Mouse (Mus musculus): Measurements from ENCODE around the gene Prop1. TPM values are rescaled to one million over a fixed set of nuclear protein-coding genes. Genes with fewer than 3 reads are reported as not detected.

Gene Prop1
- total and polyA plus RNA-seq, 3 experiments, result not detected

DNA sequence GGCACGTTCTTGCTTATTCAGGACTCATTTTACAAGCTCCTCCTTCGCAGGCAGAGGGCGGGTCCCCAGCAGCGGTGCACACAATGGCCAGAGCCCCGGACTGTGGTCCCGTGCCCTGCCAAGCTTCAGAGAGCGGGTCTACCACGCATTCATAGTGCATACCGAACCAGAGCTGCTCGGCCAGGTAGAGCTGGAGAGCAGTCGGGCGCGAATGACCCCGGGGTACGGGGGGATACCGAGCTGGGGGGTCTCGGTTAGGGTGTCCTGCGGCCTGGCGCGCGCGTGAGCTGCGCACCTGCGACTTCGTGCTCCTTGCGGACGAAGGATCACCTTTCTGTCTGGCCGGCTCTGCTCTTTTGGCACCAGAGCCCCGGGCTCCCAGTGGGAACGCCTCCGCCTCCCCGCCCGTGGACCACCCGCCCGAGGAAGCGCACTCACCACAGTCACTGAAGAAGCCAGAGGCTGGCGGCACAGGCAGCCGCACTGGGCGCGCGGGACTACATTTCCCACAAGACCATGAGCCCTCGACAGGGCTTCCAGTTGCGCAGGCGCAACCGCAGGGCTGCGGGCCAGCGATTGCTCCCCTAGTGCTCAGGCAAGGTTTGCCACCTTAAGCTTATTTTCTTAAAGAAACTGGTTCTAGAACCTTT is 37.8 kb downstream of the Prop1 start, which contains the start of gene Zfp2:
Gene Zfp2, minus strand, starts transcription at position 495 of the 650 bp plus-strand sequence.
- Histone ChIP-seq H3K4me3 (replicated peaks in 1 of 3; ENCODE audit: low read depth in 2 of 3, low read length in 2 of 3, poor library complexity in 1 of 3) (no peak within 1 kb of the TSS), H3K27ac (ENCODE audit: insufficient read depth, low read depth) (no peak within 1 kb of the TSS), H3K27me3 (replicated peaks) (peaks cover 68% of the 10 kb centered on the region), H3K9me3 (replicated peaks; ENCODE audit: low read length) (peaks cover 25% of the 10 kb centered on the region), H3K4me1 (ENCODE audit: control insufficient read depth in 1 of 2, insufficient read depth in 2 of 2) (no peaks in the 10 kb centered on the region), H3K79me2 (replicated peaks; ENCODE audit: control insufficient read depth, extremely low read depth, insufficient read depth, poor library complexity, severe bottlenecking) (no peaks in the 10 kb centered on the region), H3K9ac (ENCODE audit: insufficient read depth, low read depth) (no peak within 1 kb of the TSS), H3K4me2 (ENCODE audit: insufficient read depth, low read depth, poor library complexity, severe bottlenecking) (no peak within 1 kb of the TSS), H3K36me3 (replicated peaks in 1 of 2; ENCODE audit: control insufficient read depth in 1 of 2, insufficient read depth in 1 of 2, low read length in 1 of 2) (no peaks in the 10 kb centered on the region)
- in situ Hi-C loops (cut with MboI; ENCODE audit: low pct_ligation_motif_present, low pct_unique_long_range_greater_than_20kb, low sequenced_read_pairs) (no loop called here), dilution Hi-C loops (cut with MboI; ENCODE audit: extremely low pct_ligation_motif_present, extremely low pct_unique_long_range_greater_than_20kb, low sequenced_read_pairs) (no loop called here)
- TF ChIP-seq EP300 (IDR thresholded peaks at IDR 0.05; ENCODE audit: low read length), result no peak
- no peak for TF ChIP-seq KAT2A (IDR thresholded peaks at IDR 0.05; ENCODE audit: insufficient replicate concordance, low read length)
- no peak for TF ChIP-seq JUN (IDR thresholded peaks at IDR 0.05; ENCODE audit: insufficient read depth, low read depth, low read length)
- TF ChIP-seq TBP (conservative IDR thresholded peaks at IDR 0.05; ENCODE audit: low read depth, low read length), result no peak
- no peak for TF ChIP-seq CHD2 (IDR thresholded peaks at IDR 0.05; ENCODE audit: low read length)
- TF ChIP-seq BHLHE40 (IDR thresholded peaks at IDR 0.05; ENCODE audit: low read depth, low read length), result no peak
- no peak for TF ChIP-seq ZMIZ1 (IDR thresholded peaks at IDR 0.05; ENCODE audit: low read depth, low read length)
- TF ChIP-seq PAX5 (IDR thresholded peaks at IDR 0.05; ENCODE audit: low read length), result no peak
- no peak for TF ChIP-seq POLR2A (IDR thresholded peaks at IDR 0.05; ENCODE audit: low read depth, low read length)
- no peak for TF ChIP-seq MAX (IDR thresholded peaks at IDR 0.05; ENCODE audit: low read length)
- TF ChIP-seq CHD1 (IDR thresholded peaks at IDR 0.05; ENCODE audit: low read depth, low read length), result no peak
- TF ChIP-seq NELFE (IDR thresholded peaks at IDR 0.05; ENCODE audit: low read depth, low read length), result no peak
- TF ChIP-seq MAFK (IDR thresholded peaks at IDR 0.05; ENCODE audit: insufficient replicate concordance, low read length), result no peak
- no peak for TF ChIP-seq CTCF (conservative IDR thresholded peaks at IDR 0.05 in 1 of 2, IDR thresholded peaks at IDR 0.05 in 1 of 2; ENCODE audit: low read depth in 2 of 2, low read length in 2 of 2)
- TF ChIP-seq UBTF (IDR thresholded peaks at IDR 0.05; ENCODE audit: low read depth, low read length), result no peak
- TF ChIP-seq MEF2A (IDR thresholded peaks at IDR 0.05; ENCODE audit: borderline replicate concordance, low read depth, low read length), result no peak
- TF ChIP-seq ZKSCAN1 (IDR thresholded peaks at IDR 0.05; ENCODE audit: borderline replicate concordance, low read depth, low read length), result no peak
- no peak for TF ChIP-seq NRF1 (IDR thresholded peaks at IDR 0.05; ENCODE audit: low read depth, low read length)
- DNase-seq (ENCODE audit: extremely low read depth), result no peak

- Histone ChIP-seq H3K36me3 (replicated peaks in 1 of 2; ENCODE audit: control insufficient read depth in 1 of 2, insufficient read depth in 1 of 2, low read length in 1 of 2) (no peaks in the 10 kb centered on the region), H3K4me2 (ENCODE audit: insufficient read depth, low read depth, poor library complexity, severe bottlenecking) (no peak overlapping the region), H3K27ac (ENCODE audit: insufficient read depth, low read depth) (no peak overlapping the region), H3K9me3 (replicated peaks; ENCODE audit: low read length) (peaks cover 27% of the 10 kb centered on the region), H3K9ac (ENCODE audit: insufficient read depth, low read depth) (no peak overlapping the region), H3K4me1 (ENCODE audit: control insufficient read depth in 1 of 2, insufficient read depth in 2 of 2) (no peaks in the 10 kb centered on the region), H3K27me3 (replicated peaks) (peaks cover 69% of the 10 kb centered on the region), H3K79me2 (replicated peaks; ENCODE audit: control insufficient read depth, extremely low read depth, insufficient read depth, poor library complexity, severe bottlenecking) (no peaks in the 10 kb centered on the region), H3K4me3 (replicated peaks in 1 of 3; ENCODE audit: low read depth in 2 of 3, low read length in 2 of 3, poor library complexity in 1 of 3) (no peak overlapping the region)
- TF ChIP-seq IRF4 (IDR thresholded peaks at IDR 0.05; ENCODE audit: low read depth, low read length) (no peak), ZMIZ1 (IDR thresholded peaks at IDR 0.05; ENCODE audit: low read depth, low read length) (no peak), USF1 (IDR thresholded peaks at IDR 0.05; ENCODE audit: low read depth, low read length) (no peak), MXI1 (IDR thresholded peaks at IDR 0.05; ENCODE audit: low read depth, low read length) (no peak), MAZ (IDR thresholded peaks at IDR 0.05; ENCODE audit: low read depth, low read length) (no peak), BHLHE40 (IDR thresholded peaks at IDR 0.05; ENCODE audit: low read depth, low read length) (no peak), HCFC1 (IDR thresholded peaks at IDR 0.05; ENCODE audit: low read depth, low read length) (no peak), ZKSCAN1 (IDR thresholded peaks at IDR 0.05; ENCODE audit: borderline replicate concordance, low read depth, low read length) (no peak), SIN3A (IDR thresholded peaks at IDR 0.05; ENCODE audit: low read length) (no peak), USF2 (conservative IDR thresholded peaks at IDR 0.05; ENCODE audit: low read depth, low read length) (no peak), MAFK (IDR thresholded peaks at IDR 0.05; ENCODE audit: insufficient replicate concordance, low read length) (no peak)
- DNase-seq (ENCODE audit: extremely low read depth), result no peak
- in situ Hi-C loops (cut with MboI; ENCODE audit: low pct_ligation_motif_present, low pct_unique_long_range_greater_than_20kb, low sequenced_read_pairs), result no loop called here
- dilution Hi-C loops (cut with MboI; ENCODE audit: extremely low pct_ligation_motif_present, extremely low pct_unique_long_range_greater_than_20kb, low sequenced_read_pairs), result no loop called here
Observed at GRCm38 (mm10) chr11:50914461-50914860, 39.1 kb downstream of the Prop1 start.

Data from CH12.LX (cell line).